Mouse (Mus musculus): Measurements from ENCODE around the gene Cbfa2t2. TPM values are rescaled to one million over a fixed set of nuclear protein-coding genes. Genes with fewer than 3 reads are reported as not detected.

Cbfa2t2 gene
- polyA plus RNA-seq, 1 experiment: 7.5 TPM

GRCm38 (mm10) chr2:154474251-154475061 lies 38.2 kb downstream of the Cbfa2t2 start:
- Histone ChIP-seq H3K4me2 (ENCODE audit: low read depth) (no peak overlapping the region), H3K4me3 (no peak overlapping the region), H3K79me2 (ENCODE audit: control insufficient read depth, insufficient read depth) (peaks cover 34% of the 10 kb centered on the region), H3ac (ENCODE audit: control insufficient read depth, insufficient read length) (no peak overlapping the region), H3K27me3 (ENCODE audit: control insufficient read depth, insufficient read depth, insufficient read length) (no peaks in the 10 kb centered on the region), H3K36me3 (ENCODE audit: control insufficient read depth, insufficient read depth) (no peaks in the 10 kb centered on the region)
- TF ChIP-seq E2F4 (IDR thresholded peaks at IDR 0.05; ENCODE audit: insufficient read depth) (no peak), MAX (IDR thresholded peaks at IDR 0.05; ENCODE audit: low read depth) (no peak), CEBPB (IDR thresholded peaks at IDR 0.05; ENCODE audit: insufficient read depth, poor library complexity, severe bottlenecking) (no peak), MYOG (IDR thresholded peaks at IDR 0.05; ENCODE audit: control insufficient read depth in 1 of 3, insufficient read depth in 1 of 3, insufficient read length in 2 of 3, low read depth in 2 of 3) (no peak), TCF12 (IDR thresholded peaks at IDR 0.05; ENCODE audit: insufficient read depth, poor library complexity, severe bottlenecking) (no peak), POLR2AphosphoS2 (IDR thresholded peaks at IDR 0.05; ENCODE audit: insufficient read length, low read depth) (no peak), POLR2A (IDR thresholded peaks at IDR 0.05; ENCODE audit: insufficient read length, low read depth) (no peak), SRF (IDR thresholded peaks at IDR 0.05; ENCODE audit: control insufficient read depth, insufficient read length, low read depth) (no peak), USF1 (IDR thresholded peaks at IDR 0.05; ENCODE audit: low read depth) (no peak)

DNA sequence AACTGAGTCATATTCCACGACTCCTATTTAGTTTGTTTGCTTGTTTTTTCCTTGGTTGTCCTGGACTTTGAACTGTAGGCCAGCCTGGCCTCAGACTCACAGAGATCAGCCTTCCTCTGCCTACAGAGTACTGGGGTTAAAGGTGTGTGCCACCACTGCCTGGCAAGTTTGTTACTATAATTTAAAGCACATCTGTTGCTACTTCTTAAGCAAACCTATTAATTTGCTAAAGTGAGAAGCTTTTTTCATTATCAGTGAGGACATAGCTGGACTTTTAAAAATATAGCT lies 38.7 kb downstream of the Cbfa2t2 start:
- peaks cover 34% of the 10 kb centered on the region for H3K79me2 ChIP-seq (ENCODE audit: control insufficient read depth, insufficient read depth)
- no peak overlapping the region for H3K4me3 ChIP-seq
- H3K27me3 ChIP-seq (ENCODE audit: control insufficient read depth, insufficient read depth, insufficient read length): no peaks in the 10 kb centered on the region
- no peaks in the 10 kb centered on the region for H3K36me3 ChIP-seq (ENCODE audit: control insufficient read depth, insufficient read depth)
- H3K4me2 ChIP-seq (ENCODE audit: low read depth): no peak overlapping the region
- no peak overlapping the region for H3ac ChIP-seq (ENCODE audit: control insufficient read depth, insufficient read length)
- no peak for TF ChIP-seq MYOD1 (IDR thresholded peaks at IDR 0.05; ENCODE audit: control insufficient read depth in 1 of 3, insufficient read length in 2 of 3, low read depth in 2 of 3)
- no peak for TF ChIP-seq TCF12 (IDR thresholded peaks at IDR 0.05; ENCODE audit: insufficient read depth, poor library complexity, severe bottlenecking)
- TF ChIP-seq CEBPB (IDR thresholded peaks at IDR 0.05; ENCODE audit: insufficient read depth, poor library complexity, severe bottlenecking): no peak
- no peak for TF ChIP-seq SRF (IDR thresholded peaks at IDR 0.05; ENCODE audit: control insufficient read depth, insufficient read length, low read depth)
- no peak for TF ChIP-seq POLR2A (IDR thresholded peaks at IDR 0.05; ENCODE audit: insufficient read length, low read depth)
- TF ChIP-seq MAX (IDR thresholded peaks at IDR 0.05; ENCODE audit: low read depth): no peak

DNA sequence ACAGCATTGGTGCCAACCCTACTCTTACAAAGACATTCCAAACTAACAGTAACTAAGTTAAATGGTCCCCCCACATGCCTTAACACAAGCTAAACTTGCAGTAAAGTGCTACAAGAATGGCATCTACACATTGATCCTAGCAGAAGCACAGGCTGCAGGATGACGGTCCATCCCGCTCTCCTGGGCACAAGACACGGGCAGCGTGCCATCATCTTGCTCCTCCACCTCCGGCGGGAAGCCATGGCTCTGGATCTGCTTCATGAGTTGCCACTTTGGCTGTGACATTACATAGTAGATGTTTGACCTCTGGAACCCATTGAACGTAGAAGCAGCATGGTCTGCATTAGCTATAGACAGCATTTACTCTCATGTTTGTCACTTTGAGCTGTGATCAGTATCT lies 39.6 kb downstream of the Cbfa2t2 start:
- Histone ChIP-seq H3ac (ENCODE audit: control insufficient read depth, insufficient read length) (no peak overlapping the region), H3K4me3 (no peak overlapping the region), H3K79me2 (ENCODE audit: control insufficient read depth, insufficient read depth) (peaks cover 41% of the 10 kb centered on the region), H3K36me3 (ENCODE audit: control insufficient read depth, insufficient read depth) (no peaks in the 10 kb centered on the region), H3K27me3 (ENCODE audit: control insufficient read depth, insufficient read depth, insufficient read length) (no peaks in the 10 kb centered on the region), H3K4me2 (ENCODE audit: low read depth) (no peak overlapping the region)
- TF ChIP-seq POLR2A (IDR thresholded peaks at IDR 0.05; ENCODE audit: insufficient read length, low read depth): no peak
- no peak for TF ChIP-seq MYOD1 (IDR thresholded peaks at IDR 0.05; ENCODE audit: control insufficient read depth in 1 of 3, insufficient read length in 2 of 3, low read depth in 2 of 3)
- no peak for TF ChIP-seq MAX (IDR thresholded peaks at IDR 0.05; ENCODE audit: low read depth)
- TF ChIP-seq TCF12 (IDR thresholded peaks at IDR 0.05; ENCODE audit: insufficient read depth, poor library complexity, severe bottlenecking): no peak
- TF ChIP-seq USF1 (IDR thresholded peaks at IDR 0.05; ENCODE audit: low read depth): no peak
- TF ChIP-seq CEBPB (IDR thresholded peaks at IDR 0.05; ENCODE audit: insufficient read depth, poor library complexity, severe bottlenecking): no peak
- no peak for TF ChIP-seq E2F4 (IDR thresholded peaks at IDR 0.05; ENCODE audit: insufficient read depth)
- no peak for TF ChIP-seq POLR2AphosphoS2 (IDR thresholded peaks at IDR 0.05; ENCODE audit: insufficient read length, low read depth)
- TF ChIP-seq REST (IDR thresholded peaks at IDR 0.05; ENCODE audit: insufficient read depth, insufficient read length): no peak
- TF ChIP-seq TCF3 (IDR thresholded peaks at IDR 0.05; ENCODE audit: insufficient read length, low read depth): no peak
- no peak for TF ChIP-seq MYOG (IDR thresholded peaks at IDR 0.05; ENCODE audit: control insufficient read depth in 1 of 3, insufficient read depth in 1 of 3, insufficient read length in 2 of 3, low read depth in 2 of 3)
- TF ChIP-seq SRF (IDR thresholded peaks at IDR 0.05; ENCODE audit: control insufficient read depth, insufficient read length, low read depth): no peak

DNA sequence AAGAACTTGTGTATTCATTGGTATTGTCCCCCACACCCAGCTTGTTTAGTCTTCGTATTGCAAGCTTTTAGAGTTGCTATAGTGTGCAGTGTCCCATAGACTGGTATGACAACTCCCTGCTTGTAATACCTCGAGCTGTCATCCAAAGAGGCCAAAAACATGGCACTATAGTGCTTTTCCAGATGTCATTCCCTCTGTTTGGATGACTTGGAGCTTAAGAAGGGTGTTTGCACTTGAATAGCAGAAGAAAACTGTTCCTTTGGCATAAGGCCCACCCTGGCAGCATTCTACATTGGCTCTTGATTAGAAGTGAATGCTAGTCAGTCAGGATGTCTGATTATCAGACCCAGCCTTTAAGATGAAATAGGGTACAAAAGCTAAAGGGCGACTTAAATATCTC lies 40.7 kb downstream of the Cbfa2t2 start:
- TF ChIP-seq MAX (IDR thresholded peaks at IDR 0.05; ENCODE audit: low read depth): no peak
- TF ChIP-seq CEBPB (IDR thresholded peaks at IDR 0.05; ENCODE audit: insufficient read depth, poor library complexity, severe bottlenecking): no peak
- TF ChIP-seq SRF (IDR thresholded peaks at IDR 0.05; ENCODE audit: control insufficient read depth, insufficient read length, low read depth): no peak
- no peak for TF ChIP-seq TCF3 (IDR thresholded peaks at IDR 0.05; ENCODE audit: insufficient read length, low read depth)
- TF ChIP-seq TCF12 (IDR thresholded peaks at IDR 0.05; ENCODE audit: insufficient read depth, poor library complexity, severe bottlenecking): no peak
- TF ChIP-seq REST (IDR thresholded peaks at IDR 0.05; ENCODE audit: insufficient read depth, insufficient read length): no peak
- TF ChIP-seq POLR2AphosphoS2 (IDR thresholded peaks at IDR 0.05; ENCODE audit: insufficient read length, low read depth): no peak
- no peak for TF ChIP-seq E2F4 (IDR thresholded peaks at IDR 0.05; ENCODE audit: insufficient read depth)
- no peak for TF ChIP-seq MYOD1 (IDR thresholded peaks at IDR 0.05; ENCODE audit: control insufficient read depth in 1 of 3, insufficient read length in 2 of 3, low read depth in 2 of 3)
- no peak for TF ChIP-seq MYOG (IDR thresholded peaks at IDR 0.05; ENCODE audit: control insufficient read depth in 1 of 3, insufficient read depth in 1 of 3, insufficient read length in 2 of 3, low read depth in 2 of 3)
- no peak for TF ChIP-seq POLR2A (IDR thresholded peaks at IDR 0.05; ENCODE audit: insufficient read length, low read depth)
- TF ChIP-seq USF1 (IDR thresholded peaks at IDR 0.05; ENCODE audit: low read depth): no peak
- no peak overlapping the region for H3K4me3 ChIP-seq
- no peak overlapping the region for H3K4me2 ChIP-seq (ENCODE audit: low read depth)
- H3K79me2 ChIP-seq (ENCODE audit: control insufficient read depth, insufficient read depth): peaks cover 41% of the 10 kb centered on the region
- H3ac ChIP-seq (ENCODE audit: control insufficient read depth, insufficient read length): no peak overlapping the region
- H3K27me3 ChIP-seq (ENCODE audit: control insufficient read depth, insufficient read depth, insufficient read length): no peaks in the 10 kb centered on the region
- H3K36me3 ChIP-seq (ENCODE audit: control insufficient read depth, insufficient read depth): no peaks in the 10 kb centered on the region

Data from myocyte (in vitro differentiated cells).